Mouse (Mus musculus): ENCODE results near the gene Batf3.

- TF ChIP-seq CTCF (IDR thresholded peaks at IDR 0.05; ENCODE audit: borderline replicate concordance, control insufficient read depth, extremely low read depth, insufficient read depth, low read length, poor library complexity) (no peak), POLR2A (IDR thresholded peaks at IDR 0.05; ENCODE audit: control insufficient read depth, extremely low read depth, insufficient read depth, low read length, poor library complexity) (no peak)
Measured at GRCm38 (mm10) chr1:191075199-191075883, 22.3 kb upstream of the Batf3 start.

All from thymus, adult 2 months (tissue).